Mouse (Mus musculus) limb, embryonic 10.5 days (tissue): ENCODE data around the gene Cyb5rl. TPM values are rescaled to one million over a fixed set of nuclear protein-coding genes. Genes with fewer than 3 reads are reported as not detected.

ENCODE experiments used
- DNase-seq: peaks from one replicate; pipeline ENCODE4 v3.0.0-alpha.2; 2017; ENCODE audit warnings: low spot score
- H3K27ac ChIP-seq: fragments of 300-500 bp; sonication (generic); 2 replicates; pipeline ENCODE4 v1.5.1; 2016; ENCODE audit warnings: mild to moderate bottlenecking
- H3K27me3 ChIP-seq: fragments of 300-500 bp; sonication (generic); 2 replicates; pipeline ENCODE4 v1.6.1; 2016; ENCODE audit warnings: low read depth, mild to moderate bottlenecking; ENCODE audit not compliant: poor library complexity, severe bottlenecking
- H3K36me3 ChIP-seq: fragments of 300-500 bp; sonication (generic); 2 replicates; pipeline ENCODE4 v1.6.1; 2016; ENCODE audit warnings: mild to moderate bottlenecking, moderate library complexity
- H3K4me1 ChIP-seq: fragments of 300-500 bp; sonication (generic); 2 replicates; pipeline ENCODE4 v1.6.1; 2016
- H3K4me3 ChIP-seq: fragments of 300-500 bp; sonication (generic); 2 replicates; pipeline ENCODE4 v1.5.1; 2016; ENCODE audit warnings: mild to moderate bottlenecking, moderate library complexity
- H3K9me3 ChIP-seq: fragments of 300-500 bp; sonication (generic); replicated peaks from 2 replicates; pipeline ENCODE4 v1.6.1; 2016; ENCODE audit warnings: mild to moderate bottlenecking
- WGBS: fragments of 180-500 bp; shearing (Covaris S2); methylation state at CpG from one replicate; pipeline ENCODE4 v1.1.7; 2016; 5-methylcytosine and 5-hydroxymethylcytosine counted together
- polyA plus RNA-seq: library from polyadenylated mRNA; unstranded; fragments of >200 nt; fragmentation: Nextera tagmentation; extraction: Ambion mirVana; gene quantifications from 2 replicates; pipeline ENCODE4 v1.2.1, GENCODE M21; 2016

Cyb5rl gene
- polyA plus RNA-seq, 1 experiment from 2014 or later, result 12.6 TPM

- Histone ChIP-seq H3K36me3 (peaks cover 4% of the 10 kb centered on the region; the same call in 1 of the 2 replicates), H3K4me1 (peaks cover 6% of the 10 kb centered on the region), H3K4me3 (no peak overlapping the region), H3K27me3 (no peaks in the 10 kb centered on the region), H3K9me3 (no peaks in the 10 kb centered on the region), H3K27ac (no peak overlapping the region)
- DNase-seq, result no peak
- 88% methylated on average over 9 of the region's 9 CpGs for WGBS
Observed at GRCm38 (mm10) chr4:107072343-107072742, 5.6 kb downstream of the Cyb5rl start.

- WGBS, result 81% methylated on average over 5 of the region's 5 CpGs
- Histone ChIP-seq H3K4me3 (no peak overlapping the region), H3K4me1 (0 out of 2 replicates have a peak, but pooled peaks cover 2% of the 10 kb centered on the region), H3K27ac (no peak overlapping the region), H3K36me3 (peaks cover 4% of the 10 kb centered on the region), H3K27me3 (no peaks in the 10 kb centered on the region), H3K9me3 (no peaks in the 10 kb centered on the region)
- no peak for DNase-seq
Observed at GRCm38 (mm10) chr4:107075456-107075855, 8.7 kb downstream of the Cyb5rl start.

- 85% methylated on average over 4 of the region's 4 CpGs for WGBS
- Histone ChIP-seq H3K27me3 (no peaks in the 10 kb centered on the region), H3K36me3 (peaks cover 4% of the 10 kb centered on the region), H3K9me3 (no peaks in the 10 kb centered on the region), H3K4me1 (peaks cover 19% of the 10 kb centered on the region), H3K4me3 (no peak overlapping the region), H3K27ac (no peak overlapping the region)
- DNase-seq, result no peak
Observed at GRCm38 (mm10) chr4:107078894-107079293, 12.1 kb downstream of the Cyb5rl start.

GRCm38 (mm10) chr4:107079716-107080115, 12.9 kb downstream of the Cyb5rl start:
- no peaks in the 10 kb centered on the region for H3K9me3 ChIP-seq
- no peaks in the 10 kb centered on the region for H3K27me3 ChIP-seq
- no peaks in the 10 kb centered on the region; the same call in none of the 2 replicates for H3K36me3 ChIP-seq
- peaks cover 27% of the 10 kb centered on the region for H3K4me1 ChIP-seq
- no peak overlapping the region for H3K4me3 ChIP-seq
- no peak for DNase-seq
- no peak overlapping the region for H3K27ac ChIP-seq

GRCm38 (mm10) chr4:107082185-107082584, 15.4 kb downstream of the Cyb5rl start:
- DNase-seq, result no peak
- Histone ChIP-seq H3K27ac (no peak overlapping the region), H3K4me3 (no peak overlapping the region), H3K36me3 (no peaks in the 10 kb centered on the region; the same call in none of the 2 replicates), H3K9me3 (no peaks in the 10 kb centered on the region), H3K27me3 (no peaks in the 10 kb centered on the region), H3K4me1 (peaks cover 39% of the 10 kb centered on the region)
- WGBS, result 95% methylated on average over 3 of the region's 3 CpGs

GRCm38 (mm10) chr4:107083126-107083525, 16.3 kb downstream of the Cyb5rl start:
- 93% methylated on average over 4 of the region's 4 CpGs for WGBS
- Histone ChIP-seq H3K4me1 (peaks cover 39% of the 10 kb centered on the region), H3K27me3 (no peaks in the 10 kb centered on the region), H3K4me3 (no peak overlapping the region), H3K27ac (peak overlapping the region; percentile 76), H3K36me3 (no peaks in the 10 kb centered on the region; the same call in none of the 2 replicates), H3K9me3 (no peaks in the 10 kb centered on the region)
- DNase-seq, result no peak

GRCm38 (mm10) chr4:107084343-107084742, 17.6 kb downstream of the Cyb5rl start:
- Histone ChIP-seq H3K9me3 (no peaks in the 10 kb centered on the region), H3K27me3 (no peaks in the 10 kb centered on the region), H3K36me3 (no peaks in the 10 kb centered on the region; the same call in none of the 2 replicates), H3K4me1 (peaks cover 44% of the 10 kb centered on the region), H3K27ac (peak overlapping the region; percentile 76), H3K4me3 (no peak overlapping the region)
- DNase-seq, result no peak
- 58% methylated on average over 1 of the region's 1 CpGs for WGBS

- Histone ChIP-seq H3K36me3 (no peaks in the 10 kb centered on the region; the same call in 1 of the 2 replicates), H3K9me3 (no peaks in the 10 kb centered on the region), H3K4me3 (peak overlapping the region; percentile 11), H3K27ac (peak overlapping the region; percentile 76), H3K27me3 (no peaks in the 10 kb centered on the region), H3K4me1 (peaks cover 44% of the 10 kb centered on the region)
- peak; percentile 47 for DNase-seq
- 13% methylated on average over 6 of the region's 6 CpGs for WGBS
Observed at GRCm38 (mm10) chr4:107084858-107085257, 18.1 kb downstream of the Cyb5rl start.

GRCm38 (mm10) chr4:107091696-107092095, 24.9 kb downstream of the Cyb5rl start:
- Histone ChIP-seq H3K4me3 (no peak overlapping the region), H3K9me3 (no peaks in the 10 kb centered on the region), H3K4me1 (peaks cover 56% of the 10 kb centered on the region), H3K27ac (peak overlapping the region; percentile 68), H3K27me3 (no peaks in the 10 kb centered on the region), H3K36me3 (no peaks in the 10 kb centered on the region)
- no peak for DNase-seq
- WGBS, result 83% methylated on average over 14 of the region's 14 CpGs

GRCm38 (mm10) chr4:107094484-107095187, 27.8 kb downstream of the Cyb5rl start:
- H3K4me1 ChIP-seq, result peaks cover 77% of the 10 kb centered on the region
- peak overlapping the region; percentile 75 for H3K27ac ChIP-seq

GRCm38 (mm10) chr4:107096043-107096442, 29.3 kb downstream of the Cyb5rl start:
- no peak overlapping the region for H3K4me3 ChIP-seq
- H3K4me1 ChIP-seq, result peaks cover 77% of the 10 kb centered on the region
- no peaks in the 10 kb centered on the region for H3K36me3 ChIP-seq
- H3K27me3 ChIP-seq, result no peaks in the 10 kb centered on the region
- H3K27ac ChIP-seq, result peak overlapping the region; percentile 72
- no peak for DNase-seq
- no peaks in the 10 kb centered on the region for H3K9me3 ChIP-seq
- 55% methylated on average over 6 of the region's 6 CpGs for WGBS

More at GRCm38 (mm10) chr4:107094484-107095187, 27.8 kb downstream of the Cyb5rl start:
- peak; percentile 56 for DNase-seq
- Histone ChIP-seq H3K36me3 (no peaks in the 10 kb centered on the region), H3K4me3 (no peak overlapping the region), H3K27me3 (no peaks in the 10 kb centered on the region), H3K9me3 (no peaks in the 10 kb centered on the region)
- 73% methylated on average over 16 of the region's 16 CpGs for WGBS

GRCm38 (mm10) chr4:107096841-107097373, 30.1 kb downstream of the Cyb5rl start, which contains the start of gene Cdcp2:
TSS of gene Cdcp2 (plus strand) at chr4:107096891.
- Histone ChIP-seq H3K27ac (peak within 1 kb of the TSS; percentile 72), H3K9me3 (no peaks in the 10 kb centered on the region), H3K4me3 (no peak within 1 kb of the TSS), H3K4me1 (peaks cover 71% of the 10 kb centered on the region), H3K36me3 (no peaks in the 10 kb centered on the region), H3K27me3 (no peaks in the 10 kb centered on the region)
- peak; percentile 51 for DNase-seq
- WGBS, result 52% methylated on average over 16 of the region's 16 CpGs

GRCm38 (mm10) chr4:107097871-107098270, 31.1 kb downstream of the Cyb5rl start:
- peak overlapping the region; percentile 72 for H3K27ac ChIP-seq
- peaks cover 71% of the 10 kb centered on the region for H3K4me1 ChIP-seq
- H3K9me3 ChIP-seq, result no peaks in the 10 kb centered on the region
- no peak overlapping the region for H3K4me3 ChIP-seq
- DNase-seq, result peak; percentile 41
- no peaks in the 10 kb centered on the region for H3K27me3 ChIP-seq
- no peaks in the 10 kb centered on the region for H3K36me3 ChIP-seq
- 29% methylated on average over 15 of the region's 15 CpGs for whole genome bisulfite sequencing
